Mouse (Mus musculus): ENCODE results near the gene Panx3.

Panx3 gene

DNA sequence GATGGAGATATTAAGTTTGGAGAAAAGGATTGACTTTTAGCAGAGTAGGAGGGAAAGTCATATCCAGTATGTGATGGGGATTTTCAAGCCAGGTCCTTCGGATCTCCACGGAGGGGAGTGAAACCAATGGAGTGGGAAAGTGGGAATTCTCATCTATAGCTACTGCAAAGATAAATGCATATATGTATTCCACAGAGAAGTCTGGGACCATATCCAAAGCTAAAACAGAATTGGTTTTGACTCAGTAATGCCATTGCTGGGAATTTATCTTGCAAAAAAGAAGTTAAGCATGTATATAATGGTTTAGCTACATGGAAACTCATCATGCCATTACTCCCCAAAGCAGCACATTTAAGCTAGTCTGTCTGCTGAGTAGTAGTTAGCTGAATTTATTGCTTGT lies 36.7 kb downstream of the Panx3 start:
- no peak for DNase-seq (ENCODE audit: low spot score)

DNA sequence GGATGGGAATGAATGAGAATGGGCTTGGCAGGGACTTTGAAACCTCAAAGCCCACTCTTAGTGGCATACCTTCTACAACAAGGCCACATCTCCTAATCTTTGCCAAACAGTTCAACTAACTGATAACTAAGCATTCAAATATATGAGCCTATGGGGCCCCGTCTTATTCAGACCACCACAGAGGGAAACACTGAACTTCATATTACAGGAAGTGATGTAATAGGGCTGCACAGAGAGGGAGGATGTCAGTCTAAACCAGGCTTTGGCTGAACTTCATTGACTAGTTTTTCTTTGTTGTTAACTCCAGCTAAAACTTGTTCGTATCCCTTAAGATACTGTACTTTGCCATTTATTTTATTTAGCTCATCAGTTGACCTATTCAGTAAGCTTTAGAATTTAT lies 39.1 kb downstream of the Panx3 start:
- DNase-seq (ENCODE audit: low spot score), result no peak

DNA sequence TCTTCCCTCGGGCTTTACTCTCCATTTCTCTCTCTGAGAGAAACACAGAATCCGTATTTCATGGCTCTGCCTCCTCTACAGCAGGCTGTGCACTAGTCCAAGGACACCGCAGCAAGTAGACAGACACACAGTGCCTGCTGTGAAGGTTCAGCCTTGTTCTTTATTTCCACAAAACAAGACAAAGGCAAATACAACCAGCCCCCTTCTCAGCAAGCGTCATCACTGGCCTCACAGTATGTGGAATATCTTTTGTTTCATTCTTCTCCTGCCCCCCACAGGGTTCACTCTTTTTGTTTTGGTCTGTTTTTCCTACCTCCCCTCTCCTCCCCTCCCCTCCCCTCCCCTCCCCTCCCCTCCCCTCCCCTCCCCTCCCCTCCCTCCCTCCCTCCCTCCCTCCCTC lies 40.5 kb downstream of the Panx3 start:
- no peak for DNase-seq (ENCODE audit: low spot score)

DNA sequence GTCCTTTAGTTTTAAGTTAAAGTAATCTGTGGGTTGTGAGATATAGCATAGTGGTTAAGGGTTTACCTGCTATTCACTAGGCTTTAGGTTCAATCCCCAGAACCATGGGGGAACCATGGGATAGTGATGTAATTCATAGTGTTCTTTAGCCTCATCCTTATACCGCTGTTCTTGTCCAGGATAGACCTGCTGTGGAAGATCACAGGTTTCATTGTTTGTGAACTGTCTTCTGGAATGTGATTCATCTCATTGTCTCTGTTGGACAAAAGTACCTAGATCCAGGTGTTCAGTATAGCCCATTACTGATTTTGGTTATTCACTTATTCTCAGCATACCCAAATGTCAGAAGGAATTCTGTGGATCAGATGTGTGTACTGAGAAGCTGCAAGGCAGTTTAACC lies 41.8 kb downstream of the Panx3 start:
- no peak for DNase-seq (ENCODE audit: low spot score)

DNA sequence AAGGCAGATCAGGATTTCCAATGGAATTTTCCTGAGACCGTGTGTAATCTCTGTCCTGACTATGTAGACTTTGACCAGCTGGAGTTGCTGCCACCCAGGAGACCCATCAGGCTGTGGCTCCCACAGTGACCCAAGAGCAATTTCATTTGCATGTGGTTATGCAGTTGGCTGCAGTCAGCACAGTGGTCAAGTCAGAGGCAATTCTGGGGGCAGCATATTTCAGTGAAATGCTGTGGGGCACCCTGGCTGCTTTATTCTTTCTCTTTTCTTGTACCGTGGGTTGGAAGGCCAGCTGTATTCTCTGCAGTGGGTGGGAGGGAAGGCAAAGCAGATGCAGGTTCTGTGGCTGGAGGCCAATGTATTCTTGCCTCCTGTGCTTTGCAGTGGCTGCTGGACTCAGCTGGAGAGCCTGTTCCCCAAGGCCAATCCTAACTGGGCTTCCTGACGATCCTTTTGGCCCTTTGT lies 42.9 kb downstream of the Panx3 start:
- DNase-seq (ENCODE audit: low spot score), result no peak

DNA sequence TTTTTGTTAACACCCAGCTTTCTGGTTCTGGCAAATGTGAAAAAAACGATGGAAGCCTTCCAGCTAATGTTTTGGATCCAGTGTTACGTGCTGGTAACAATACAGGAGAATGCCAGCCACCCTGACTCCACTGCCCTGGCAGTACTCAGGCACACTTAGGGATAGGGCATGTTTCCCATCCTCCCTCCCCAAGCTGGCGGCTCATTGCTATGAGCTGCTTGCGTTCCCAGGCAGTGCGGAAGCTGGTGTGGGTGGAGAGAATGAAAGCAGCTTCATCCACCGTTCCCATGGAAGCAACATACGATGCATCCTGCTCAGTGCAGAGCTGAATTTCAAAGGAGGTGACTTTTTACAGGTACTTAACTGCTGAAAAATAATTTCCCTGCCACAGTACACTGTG lies 43.4 kb downstream of the Panx3 start:
- no peak for DNase-seq (ENCODE audit: low spot score)

DNA sequence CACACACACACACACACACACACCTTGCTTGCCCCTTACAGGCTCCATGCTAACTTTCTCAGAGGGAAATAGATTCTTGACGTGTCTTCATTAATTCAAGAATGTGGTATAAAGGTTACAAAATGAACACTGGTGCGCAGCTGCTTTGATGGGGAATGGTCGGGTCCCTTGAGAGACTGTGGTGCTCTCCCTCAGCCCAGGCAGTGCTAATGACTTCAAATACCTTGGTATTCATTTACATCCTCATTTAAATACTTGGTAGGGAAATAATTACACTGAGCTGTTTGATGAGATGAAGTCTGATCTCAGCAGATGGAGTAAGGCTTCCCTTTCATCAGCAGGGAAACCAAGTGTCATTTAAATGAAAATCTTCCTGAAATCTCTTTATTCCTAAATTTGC lies 43.9 kb downstream of the Panx3 start:
- DNase-seq (ENCODE audit: low spot score), result no peak

DNA sequence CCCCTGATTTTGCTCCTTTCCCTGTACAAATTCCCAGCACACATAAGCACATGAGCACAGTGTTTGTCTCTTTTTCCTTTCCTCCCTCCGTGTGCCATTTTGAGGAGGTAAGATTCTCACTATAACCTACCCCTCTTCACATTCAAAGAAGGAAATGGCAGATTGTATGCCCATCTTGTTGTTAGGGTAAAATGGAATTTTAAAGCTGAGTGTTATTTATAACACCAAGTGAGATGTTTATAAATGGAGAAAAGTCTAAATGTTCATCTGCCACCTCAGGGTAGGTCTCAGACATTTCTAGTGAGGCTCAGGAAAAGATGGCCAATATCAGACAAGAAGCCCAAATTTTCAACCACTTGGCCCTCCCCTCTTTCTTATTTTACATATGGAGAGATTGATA lies 44.5 kb downstream of the Panx3 start:
- no peak for DNase-seq (ENCODE audit: low spot score)

DNA sequence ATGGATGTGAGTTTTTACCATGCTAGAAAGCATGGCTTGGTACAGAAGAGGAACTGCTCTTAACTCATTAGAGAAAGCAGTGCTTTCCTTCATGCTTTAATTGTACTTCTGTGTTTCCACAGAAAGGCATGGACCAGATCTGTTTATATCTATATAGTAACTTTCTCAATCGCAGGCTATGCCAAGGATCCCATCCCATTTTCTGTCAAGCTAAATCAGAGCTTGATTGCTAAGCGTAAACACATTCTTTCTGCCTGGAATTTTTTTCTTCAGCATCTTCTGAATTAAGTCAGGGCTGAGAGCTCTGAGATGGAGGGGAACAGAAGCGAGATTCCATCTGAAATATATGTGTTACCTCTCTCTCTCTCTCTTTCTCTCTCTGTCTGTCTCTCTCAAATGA lies 45.1 kb downstream of the Panx3 start:
- DNase-seq (ENCODE audit: low spot score), result no peak

DNA sequence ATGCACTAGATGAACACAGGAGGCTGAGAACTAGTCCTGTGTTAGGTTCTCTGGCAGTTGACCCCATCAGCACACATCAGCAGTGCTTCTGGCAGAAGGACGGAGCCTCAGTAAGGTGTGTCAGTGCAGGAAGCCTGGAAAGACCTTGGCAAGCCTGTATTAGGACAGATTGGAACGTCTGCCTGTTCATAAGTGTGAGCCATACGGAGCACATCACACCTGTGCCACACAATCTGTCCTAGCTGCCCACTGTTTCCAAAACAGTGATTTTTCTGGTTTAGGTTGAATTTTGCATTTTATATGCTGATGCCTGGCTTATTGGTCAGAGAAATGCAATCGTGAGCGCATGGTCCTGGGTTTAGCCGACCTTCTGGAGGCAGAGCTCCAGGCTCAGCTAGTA lies 47.7 kb downstream of the Panx3 start:
- DNase-seq (ENCODE audit: low spot score), result no peak

DNA sequence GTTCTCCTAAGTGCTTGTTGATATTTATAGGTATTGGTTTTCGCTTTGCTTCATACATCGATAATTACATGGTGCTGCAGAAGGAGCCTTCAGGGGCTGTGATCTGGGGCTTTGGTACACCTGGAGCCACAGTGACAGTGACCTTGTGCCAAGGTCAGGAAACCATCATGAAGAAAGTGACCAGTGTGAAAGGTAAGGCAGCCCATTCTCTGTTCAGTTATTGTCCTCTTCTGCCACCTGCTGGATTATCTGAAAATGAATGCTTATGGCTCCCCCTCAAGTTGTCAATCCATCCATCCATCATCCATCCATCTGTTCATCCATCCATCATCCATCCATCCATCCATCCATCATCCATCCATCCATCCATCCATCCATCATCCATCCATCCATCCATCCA lies 52.3 kb downstream of the Panx3 start:
- peak; percentile 9 for DNase-seq (ENCODE audit: low spot score)

DNA sequence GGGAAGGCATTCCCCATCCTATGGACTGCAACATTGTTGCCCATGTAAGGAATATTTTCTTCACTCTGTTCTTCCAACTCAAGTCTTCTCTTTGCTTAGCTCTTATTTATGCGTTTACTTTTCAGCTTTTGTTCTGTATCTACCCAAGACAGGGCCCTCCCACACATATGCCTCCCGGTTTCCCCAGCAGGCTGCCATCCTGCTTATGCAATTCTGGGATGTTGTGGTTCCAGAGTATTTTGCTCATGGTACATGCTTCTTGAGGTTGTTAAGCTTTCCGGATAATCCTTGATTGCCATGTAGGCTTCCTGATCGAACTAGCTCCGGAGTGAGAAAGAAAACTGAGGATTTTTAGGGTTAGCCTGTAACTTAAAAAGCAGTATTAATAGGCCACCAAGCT lies 53.8 kb downstream of the Panx3 start:
- DNase-seq (ENCODE audit: low spot score), result no peak

DNA sequence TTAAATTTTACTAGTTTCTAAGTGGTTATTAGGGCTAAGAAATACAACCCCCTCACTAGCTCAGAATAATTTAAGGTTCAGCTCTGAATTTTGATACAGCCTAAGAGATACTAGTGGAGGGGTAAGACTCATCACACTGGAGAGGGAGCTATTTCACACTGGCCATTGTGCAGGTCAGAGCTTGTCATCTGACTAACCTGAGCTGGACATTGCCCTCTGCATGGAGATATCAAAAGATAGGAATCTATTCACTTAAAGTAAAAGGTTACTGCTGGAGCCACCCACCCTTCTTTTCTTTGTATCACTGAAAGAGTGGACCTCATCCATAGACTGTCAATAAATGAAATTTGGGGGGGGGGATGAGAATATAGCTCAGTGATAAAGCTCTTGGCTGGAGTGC lies 54.7 kb downstream of the Panx3 start:
- no peak for DNase-seq (ENCODE audit: low spot score)

DNA sequence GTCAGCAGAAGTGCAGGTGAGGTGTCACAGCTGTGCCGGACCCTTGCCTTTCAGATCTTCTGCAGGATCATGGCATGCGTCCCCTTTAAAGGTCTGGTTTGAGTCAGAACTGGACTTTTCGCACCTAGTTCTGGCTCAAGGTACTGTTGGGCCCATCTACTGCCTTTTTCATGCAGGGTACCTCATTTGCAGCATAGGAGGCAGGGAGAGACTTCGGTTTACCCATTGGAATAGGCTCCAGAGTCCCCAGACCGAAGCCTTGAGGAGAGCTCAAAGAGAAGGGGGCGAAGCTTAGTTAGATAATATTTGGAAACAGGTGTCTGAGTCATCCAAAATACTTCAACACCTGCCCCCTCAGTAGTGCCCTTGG lies 55.1 kb downstream of the Panx3 start:
- no peak for DNase-seq (ENCODE audit: low spot score)

DNA sequence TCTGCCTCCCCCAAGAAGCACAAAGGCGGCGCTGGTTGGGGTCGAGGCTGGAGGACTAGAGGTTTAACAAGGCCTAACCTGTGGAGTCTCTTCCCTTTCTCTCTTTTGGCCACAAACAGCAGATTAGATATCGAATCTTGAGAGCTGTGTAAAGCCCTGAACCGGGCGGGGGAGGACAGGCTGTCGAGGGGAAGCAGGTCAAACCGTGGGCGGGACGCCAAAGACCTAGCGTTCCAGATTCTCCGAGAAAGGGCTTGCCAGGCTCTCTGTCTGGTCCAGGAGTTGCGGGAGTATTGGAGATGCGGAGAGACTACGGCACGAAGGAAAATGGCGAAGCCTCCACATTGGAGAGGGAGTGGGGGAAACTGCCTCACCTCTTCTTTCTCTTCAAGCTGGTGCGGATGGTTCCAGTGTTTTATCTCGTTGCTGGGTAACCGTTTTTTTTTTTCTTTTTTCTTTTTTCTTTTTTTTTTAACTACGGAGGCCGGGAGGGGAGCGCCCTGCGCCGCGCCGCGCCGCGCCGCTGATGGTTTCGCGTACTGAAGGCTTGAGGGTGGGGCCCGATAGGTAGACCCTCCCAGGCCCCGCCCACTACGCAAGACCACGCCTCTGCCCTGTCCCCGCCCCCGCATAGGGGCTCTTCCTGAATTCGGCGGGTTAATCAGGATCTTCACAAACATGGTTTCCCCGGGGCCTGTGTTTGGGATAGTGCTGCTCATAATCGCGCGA lies 55.7 kb downstream of the Panx3 start, which contains the start of gene Spa17:
TSS of gene Spa17 (minus strand) at position 541 of the 729 bp plus-strand sequence.
- peak; percentile 87 for DNase-seq (ENCODE audit: low spot score)

Data from ovary, postnatal 14 days (tissue).